Mouse (Mus musculus) stomach, embryonic 16.5 days (tissue): ENCODE data around the gene Tent4b. TPM values are rescaled to one million over a fixed set of nuclear protein-coding genes. Genes with fewer than 3 reads are reported as not detected.
"Not testable (repeated sequence)": the region's sequence is repeated elsewhere in the genome, so short reads cannot be mapped to it uniquely, and the experiment has no call there.

Source experiments
- ATAC-seq: fragments of 200-750 bp; cut with Nextera tagmentation; 2 replicates; pipeline ENCODE4 v1.8.0; 2017; ENCODE audit warnings: moderate number of reproducible peaks, moderate TSS enrichment; ENCODE audit not compliant: insufficient read depth, low FRiP score
- H3K27ac ChIP-seq: fragments of 300-500 bp; sonication (generic); 2 replicates; pipeline ENCODE4 v1.5.1; 2014; ENCODE audit warnings: low read length
- H3K27me3 ChIP-seq: fragments of 300-500 bp; sonication (generic); 2 replicates; pipeline ENCODE4 v1.6.1; 2014; ENCODE audit warnings: low read length, control low read depth, mixed read lengths; ENCODE audit not compliant: control insufficient read depth, insufficient read depth
- H3K36me3 ChIP-seq: fragments of 300-500 bp; sonication (generic); 2 replicates; pipeline ENCODE4 v1.6.1; 2014; ENCODE audit warnings: low read length; ENCODE audit not compliant: control insufficient read depth, insufficient read depth
- H3K4me1 ChIP-seq: fragments of 300-500 bp; sonication (generic); 2 replicates; pipeline ENCODE4 v1.6.1; 2014; ENCODE audit warnings: low read length, control low read depth, mixed read lengths; ENCODE audit not compliant: control insufficient read depth, insufficient read depth
- H3K4me2 ChIP-seq: fragments of 300-500 bp; sonication (generic); 2 replicates; pipeline ENCODE4 v1.6.1; 2014; ENCODE audit warnings: low read depth, low read length, mixed read lengths
- H3K4me3 ChIP-seq: fragments of 300-500 bp; sonication (generic); replicated peaks from 2 replicates; pipeline ENCODE4 v1.5.1; 2014; ENCODE audit warnings: mild to moderate bottlenecking, low read length
- H3K9ac ChIP-seq: fragments of 300-500 bp; sonication (generic); 2 replicates; pipeline ENCODE4 v1.6.1; 2014; ENCODE audit warnings: low read length
- H3K9me3 ChIP-seq: fragments of 300-500 bp; sonication (generic); replicated peaks from 2 replicates; pipeline ENCODE4 v1.6.1; 2016; ENCODE audit warnings: low read length, control low read depth; ENCODE audit not compliant: control insufficient read depth
- WGBS: fragments of 180-500 bp; shearing (Covaris S2); extraction: QIAGEN DNeasy Blood & Tissue Kit; methylation state at CpG from one replicate; pipeline ENCODE4 v1.1.7; 2014; 5-methylcytosine and 5-hydroxymethylcytosine counted together
- polyA plus RNA-seq: library from polyadenylated mRNA; unstranded; fragments of >200 nt; fragmentation: Nextera tagmentation; extraction: Ambion mirVana; gene quantifications from 2 replicates; pipeline ENCODE4 v1.2.1, GENCODE M21; 2015

Tent4b gene
- polyA plus RNA-seq, 1 experiment from 2014 or later: 5.9 TPM

GRCm38 (mm10) chr8:88197328-88197727, 1.7 kb upstream of the Tent4b start:
- H3K4me1 ChIP-seq: peaks cover 17% of the 10 kb centered on the region
- H3K4me2 ChIP-seq: no peak overlapping the region
- no peak overlapping the region for H3K9ac ChIP-seq
- no peak overlapping the region for H3K27ac ChIP-seq
- 42% methylated on average over 3 of the region's 3 CpGs for WGBS
- ATAC-seq: no peak
- no peaks in the 10 kb centered on the region for H3K36me3 ChIP-seq
- H3K27me3 ChIP-seq: no peaks in the 10 kb centered on the region
- no peaks in the 10 kb centered on the region for H3K9me3 ChIP-seq
- no peak overlapping the region for H3K4me3 ChIP-seq

GRCm38 (mm10) chr8:88198551-88198944, 465 bp upstream of the Tent4b start:
- Histone ChIP-seq H3K4me1 (peaks cover 17% of the 10 kb centered on the region), H3K27ac (peak overlapping the region; percentile 94), H3K4me3 (peak overlapping the region; percentile 87), H3K36me3 (no peaks in the 10 kb centered on the region), H3K9ac (peak overlapping the region; percentile 93), H3K4me2 (peak overlapping the region; percentile 75), H3K27me3 (no peaks in the 10 kb centered on the region), H3K9me3 (no peaks in the 10 kb centered on the region)
- WGBS: 0% methylated on average over 10 of the region's 10 CpGs
- ATAC-seq: no peak

- Histone ChIP-seq H3K9ac (peak overlapping the region; percentile 93), H3K27me3 (no peaks in the 10 kb centered on the region), H3K4me2 (peak overlapping the region; percentile 94), H3K9me3 (no peaks in the 10 kb centered on the region), H3K27ac (peak overlapping the region; percentile 94), H3K4me1 (peaks cover 17% of the 10 kb centered on the region), H3K4me3 (peak overlapping the region; percentile 87), H3K36me3 (no peaks in the 10 kb centered on the region)
- under 1% methylated on average over 94 of the region's 117 CpGs for whole genome bisulfite sequencing
- peak; percentile 38 for ATAC-seq
These were observed 938 bp downstream of the Tent4b start for GRCm38 (mm10) chr8:88199700-88200601.

- Histone ChIP-seq H3K4me2 (peak overlapping the region; percentile 94), H3K4me3 (peak overlapping the region; percentile 87), H3K9ac (peak overlapping the region; percentile 93), H3K27me3 (no peaks in the 10 kb centered on the region), H3K4me1 (peaks cover 17% of the 10 kb centered on the region), H3K9me3 (no peaks in the 10 kb centered on the region), H3K36me3 (no peaks in the 10 kb centered on the region), H3K27ac (no peak overlapping the region)
- no peak for ATAC-seq
- 9% methylated on average over 10 of the region's 10 CpGs for WGBS
These were observed 1.9 kb downstream of the Tent4b start for GRCm38 (mm10) chr8:88200724-88201495.

- H3K4me3 ChIP-seq: no peak overlapping the region; the same call in 1 of the 2 replicates
- ATAC-seq: no peak
These were observed 2.6 kb downstream of the Tent4b start for GRCm38 (mm10) chr8:88201641-88202040.

GRCm38 (mm10) chr8:88206016-88206415, 7.0 kb downstream of the Tent4b start:
- Histone ChIP-seq H3K4me1 (peaks cover 10% of the 10 kb centered on the region), H3K9me3 (no peaks in the 10 kb centered on the region), H3K36me3 (no peaks in the 10 kb centered on the region), H3K4me2 (no peak overlapping the region), H3K4me3 (no peak overlapping the region), H3K27me3 (no peaks in the 10 kb centered on the region), H3K27ac (no peak overlapping the region), H3K9ac (no peak overlapping the region)
- WGBS: 82% methylated on average over 9 of the region's 9 CpGs
- ATAC-seq: no peak

More at GRCm38 (mm10) chr8:88201641-88202040, 2.6 kb downstream of the Tent4b start:
- H3K9me3 ChIP-seq: no peaks in the 10 kb centered on the region
- H3K9ac ChIP-seq: 0 out of 2 replicates have a peak overlapping the region, but pooled peaks have one; percentile 0
- 45% methylated on average over 3 of the region's 3 CpGs for WGBS
- peak overlapping the region; percentile 94 for H3K4me2 ChIP-seq
- H3K36me3 ChIP-seq: no peaks in the 10 kb centered on the region
- no peaks in the 10 kb centered on the region for H3K27me3 ChIP-seq
- no peak overlapping the region for H3K27ac ChIP-seq
- H3K4me1 ChIP-seq: peaks cover 17% of the 10 kb centered on the region

- Histone ChIP-seq H3K27me3 (no peaks in the 10 kb centered on the region), H3K9me3 (no peaks in the 10 kb centered on the region), H3K4me3 (no peak overlapping the region), H3K4me1 (no peaks in the 10 kb centered on the region), H3K27ac (no peak overlapping the region), H3K4me2 (no peak overlapping the region), H3K9ac (no peak overlapping the region), H3K36me3 (no peaks in the 10 kb centered on the region)
- no peak for ATAC-seq
- 84% methylated on average over 7 of the region's 7 CpGs for WGBS
These were observed 8.3 kb downstream of the Tent4b start for GRCm38 (mm10) chr8:88207121-88207821.

GRCm38 (mm10) chr8:88209930-88210827, 11.2 kb downstream of the Tent4b start:
- not testable (repeated sequence) for H3K4me3 ChIP-seq, H3K4me1 ChIP-seq, H3K27me3 ChIP-seq, H3K9me3 ChIP-seq, ATAC-seq, H3K27ac ChIP-seq, H3K4me2 ChIP-seq, H3K36me3 ChIP-seq, H3K9ac ChIP-seq
- WGBS: 88% methylated on average over 5 of the region's 6 CpGs
